Comparison of ENCODE assay signal across 8 mouse cellular contexts in the genomic region with DNA sequence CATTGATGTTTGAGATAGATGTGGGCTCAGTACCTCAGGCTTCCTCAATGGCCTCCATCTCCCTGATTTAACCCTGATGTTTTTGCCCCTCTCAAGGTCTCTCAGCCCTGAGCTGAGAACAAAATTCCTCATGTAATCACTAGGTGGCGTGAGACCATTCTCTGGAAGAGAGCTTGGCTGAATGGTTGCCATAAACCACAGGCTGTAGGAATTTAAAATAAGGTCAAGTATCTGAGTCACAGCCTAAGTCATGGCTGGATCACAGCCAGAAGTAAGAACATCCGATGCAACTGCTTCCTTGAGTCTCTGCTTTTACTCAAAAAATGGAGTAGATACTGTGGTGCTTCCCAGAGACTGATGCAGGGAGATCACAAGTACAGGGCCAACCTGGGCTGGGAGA.
DNase-seq lines count a peak whose midpoint lies in the region; ATAC-seq and TF ChIP-seq lines count a peak whose summit lies in the region.

No protein-coding gene starts in this region.

- H3K4me3 ChIP-seq in left cerebral cortex, adult 2 months, result no peak overlapping the region
- no peak overlapping the region for H3K4me3 ChIP-seq in intestine, postnatal 0 days (ENCODE audit: low read depth, low read length)

- H3K9me3 ChIP-seq in intestine, postnatal 0 days (ENCODE audit: control insufficient read depth), result no peaks in the 10 kb centered on the region

- H3K4me2 ChIP-seq in intestine, postnatal 0 days (replicated peaks; ENCODE audit: low read depth), result no peak overlapping the region

- TF ChIP-seq CTCF in left cerebral cortex, adult 2 months (IDR thresholded peaks at IDR 0.05), result peak; percentile 55
- TF ChIP-seq CTCF in intestine, postnatal 0 days (IDR thresholded peaks at IDR 0.05; ENCODE audit: low read depth), result peak; percentile 67

- H3K27ac ChIP-seq in left cerebral cortex, adult 2 months, result no peak overlapping the region
- H3K27ac ChIP-seq in intestine, postnatal 0 days (ENCODE audit: low read depth, low read length), result no peak overlapping the region

- no peak for ATAC-seq in CD4-positive, CD25-positive, alpha-beta regulatory T cell, adult 4 months
- ATAC-seq in intestine, postnatal 0 days, result no peak

- no peaks in the 10 kb centered on the region for H3K27me3 ChIP-seq in intestine, postnatal 0 days (replicated peaks; ENCODE audit: control insufficient read depth, insufficient read depth, low read length)

- H3K4me1 ChIP-seq in intestine, postnatal 0 days (replicated peaks; ENCODE audit: control insufficient read depth, insufficient read depth, low read length), result no peaks in the 10 kb centered on the region

- H3K9ac ChIP-seq in intestine, postnatal 0 days (ENCODE audit: low read depth, low read length), result no peak overlapping the region

- WGBS in intestine, postnatal 0 days, result 42% methylated on average over 2 of the region's 2 CpGs

- DNase-seq in CD4-positive, CD25-positive, alpha-beta regulatory T cell, adult 2 months (ENCODE audit: low read depth, low spot score), result peak; percentile 15
- DNase-seq in left cerebral cortex, adult 2 months (ENCODE audit: extremely low spot score in 1 of 2, low spot score in 2 of 2), result peak; percentile 12 to 16
- no peak for DNase-seq in left cerebral cortex, postnatal 10 days (ENCODE audit: extremely low spot score in 1 of 2, low spot score in 2 of 2)
- DNase-seq in brain, adult 2 months (ENCODE audit: low read depth, low spot score), result peak; percentile 84
- DNase-seq in natural killer cell, adult 2 months (ENCODE audit: low spot score in 2 of 2), result no peak
- DNase-seq in testis, postnatal 14 days (ENCODE audit: low spot score), result no peak

- intact Hi-C loops in left cerebral cortex, adult 2 months (cut with DNase I), result loop anchor here (5.0 kb wide), 1 partner anchor 74 kb away; no protein-coding TSS in a partner anchor
- intact Hi-C loops in left cerebral cortex, postnatal 10 days (cut with DNase I), result no loop called here

- H3K36me3 ChIP-seq in intestine, postnatal 0 days (ENCODE audit: control insufficient read depth, insufficient read depth), result no peaks in the 10 kb centered on the region

Comparison
In these comparisons a context has a peak if more than half of its experiments do, and no peak if none do; other contexts are left out.
1. DNase-seq: peak in CD4-positive, CD25-positive, alpha-beta regulatory T cell, adult 2 months (single experiment), left cerebral cortex, adult 2 months (2 of 2) and brain, adult 2 months (single experiment); none in left cerebral cortex, postnatal 10 days (0 of 2), natural killer cell, adult 2 months (0 of 2) and testis, postnatal 14 days (single experiment).